Mouse (Mus musculus) urinary bladder, adult 2 months (tissue): Measurements from ENCODE around the gene Pla2g12b. TPM values are rescaled to one million over a fixed set of nuclear protein-coding genes. Genes with fewer than 3 reads are reported as not detected.
"Not testable (repeated sequence)": the region's sequence is repeated elsewhere in the genome, so short reads cannot be mapped to it uniquely, and the experiment has no call there.

Source experiments
- DNase-seq: peaks from one replicate; pipeline ENCODE4 v3.0.0; 2022; ENCODE audit warnings: low spot score
- polyA plus RNA-seq: library from polyadenylated mRNA; depleted of rRNA; stranded (reverse); fragments of >200 nt; gene quantifications from 2 replicates; pipeline ENCODE4 v1.2.3, GENCODE M21; 2012; rRNA removed

The Pla2g12b gene
- 0.06 and 0.11 TPM in 2 replicates for polyA plus RNA-seq

DNA sequence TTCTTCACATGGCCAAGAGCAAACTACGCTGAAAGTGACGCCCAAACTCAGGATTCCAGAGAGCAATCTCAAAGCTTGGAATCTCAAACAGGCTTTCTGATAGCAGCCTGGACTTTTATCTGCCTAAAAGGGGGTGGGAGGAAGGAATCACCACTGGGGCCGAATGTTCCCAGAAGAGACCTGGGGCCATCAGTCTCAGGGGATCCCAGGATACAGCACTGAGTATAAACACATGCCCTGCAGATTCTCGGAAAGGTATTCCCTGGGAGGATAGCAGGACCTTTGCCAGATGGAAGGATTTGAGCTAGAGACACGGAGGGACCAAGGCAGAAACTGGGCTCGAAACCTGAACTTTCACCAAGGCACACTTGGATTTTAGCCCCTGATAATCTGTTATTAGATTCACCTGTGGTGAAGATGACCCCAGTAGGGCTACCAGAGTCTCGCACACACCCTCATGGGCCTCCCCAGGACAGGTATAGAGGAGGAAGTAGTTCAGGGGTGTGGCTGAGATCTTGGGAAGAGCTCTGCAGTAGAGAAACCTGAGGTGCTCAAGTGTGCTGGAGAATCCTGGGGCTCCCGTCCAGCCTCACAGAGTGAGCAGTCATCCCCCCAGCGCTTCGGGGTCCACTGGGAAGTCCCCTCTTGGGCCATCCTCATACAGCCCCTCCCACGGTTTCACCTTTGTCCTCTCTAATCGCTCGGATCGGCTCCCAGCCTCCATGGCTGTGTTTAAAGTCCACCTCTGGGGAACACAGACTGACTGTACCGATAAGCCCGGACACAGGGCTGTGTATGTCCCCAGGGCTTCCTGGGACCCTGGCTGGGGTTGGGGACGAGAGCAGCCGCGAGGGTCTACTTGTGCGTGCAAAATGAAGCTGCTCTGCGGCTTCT is at the start of gene Pla2g12b:
Pla2g12b (plus strand) TSS at position 762 of the 894 bp plus-strand sequence.
- DNase-seq: no peak

DNA sequence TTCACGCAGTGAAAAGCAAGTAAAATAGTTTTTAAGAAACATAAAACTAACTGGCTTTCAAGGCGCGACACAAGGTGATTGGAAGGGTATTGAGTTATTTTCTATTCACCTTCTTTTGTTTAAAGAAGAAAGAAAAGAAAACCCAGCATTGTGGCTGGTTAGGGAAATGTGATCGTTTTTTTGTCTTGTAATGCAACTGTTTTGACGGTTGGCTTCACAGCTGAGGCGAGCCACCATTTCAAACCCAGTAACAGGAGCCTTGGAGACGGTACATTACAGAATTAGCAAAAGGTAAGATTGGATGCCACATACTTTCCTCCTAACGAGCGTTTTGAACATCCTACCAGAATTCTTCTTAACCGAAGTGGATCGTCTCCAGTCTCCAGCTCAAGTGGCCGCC is 49.3 kb upstream of the Pla2g12b start:
- DNase-seq: no peak

GRCm38 (mm10) chr10:59355020-59355419 is 48.4 kb upstream of the Pla2g12b start:
- no peak for DNase-seq

GRCm38 (mm10) chr10:59358744-59359143 is 44.7 kb upstream of the Pla2g12b start:
- DNase-seq: no peak

GRCm38 (mm10) chr10:59363208-59363607 is 40.3 kb upstream of the Pla2g12b start:
- no peak for DNase-seq

GRCm38 (mm10) chr10:59364551-59364950 is 38.9 kb upstream of the Pla2g12b start:
- DNase-seq: no peak

DNA sequence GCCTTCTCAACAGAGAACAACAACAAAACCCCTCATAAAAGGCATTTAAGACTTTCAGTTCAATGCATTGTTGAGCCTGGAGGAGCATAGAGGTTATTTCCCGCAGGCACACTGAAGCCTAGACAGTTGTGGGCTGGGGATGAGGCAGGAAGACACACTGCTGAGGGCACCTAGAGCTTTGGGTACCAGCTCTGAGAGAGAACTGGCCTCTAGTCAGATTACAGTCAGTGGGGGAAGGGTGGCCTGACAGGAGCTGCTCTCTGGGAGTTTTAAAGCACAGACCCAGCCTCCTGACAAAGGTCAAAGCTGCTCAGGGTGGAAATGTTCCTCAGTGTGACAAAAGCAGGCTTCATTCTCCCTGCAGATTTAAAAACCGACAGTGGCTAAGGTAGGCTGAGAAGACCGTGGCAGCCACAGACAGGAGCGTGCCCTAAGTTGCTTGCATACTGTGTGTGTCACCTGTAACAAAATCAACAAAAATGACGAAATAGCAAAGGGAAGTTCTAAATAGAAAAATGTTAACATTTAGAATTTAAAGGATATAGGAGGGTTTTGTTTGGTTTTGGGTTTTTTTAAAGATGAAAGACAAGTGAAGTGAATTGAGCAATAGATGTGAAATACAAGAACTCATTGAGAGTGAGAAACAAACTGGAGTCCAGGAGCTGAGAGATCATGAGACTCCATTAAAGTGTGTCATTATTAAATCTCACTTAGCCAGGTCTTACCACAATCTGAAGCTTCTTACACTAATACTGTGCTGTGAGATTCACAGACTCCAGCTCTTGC is 37.5 kb upstream of the Pla2g12b start:
- no peak for DNase-seq

DNA sequence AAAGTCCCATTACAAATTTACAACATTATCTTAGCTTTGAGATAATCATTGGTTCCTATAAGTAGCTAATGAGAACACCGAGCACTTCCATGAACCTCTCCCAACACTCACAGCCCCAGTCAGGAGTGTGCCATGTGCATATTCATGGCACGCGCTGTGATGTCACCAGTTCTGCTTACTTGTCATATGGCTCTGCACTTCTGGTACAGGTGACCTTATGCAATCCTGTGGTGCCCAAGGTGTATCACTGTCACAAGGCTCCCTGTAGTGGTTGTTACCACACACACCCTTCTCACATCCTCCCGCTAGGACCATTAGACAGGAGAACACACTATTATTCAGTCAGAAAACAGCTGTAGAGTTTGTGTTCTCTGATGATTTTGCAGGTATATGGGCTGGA is 36.7 kb upstream of the Pla2g12b start:
- DNase-seq: no peak

GRCm38 (mm10) chr10:59367206-59367605 is 36.3 kb upstream of the Pla2g12b start:
- DNase-seq: no peak

DNA sequence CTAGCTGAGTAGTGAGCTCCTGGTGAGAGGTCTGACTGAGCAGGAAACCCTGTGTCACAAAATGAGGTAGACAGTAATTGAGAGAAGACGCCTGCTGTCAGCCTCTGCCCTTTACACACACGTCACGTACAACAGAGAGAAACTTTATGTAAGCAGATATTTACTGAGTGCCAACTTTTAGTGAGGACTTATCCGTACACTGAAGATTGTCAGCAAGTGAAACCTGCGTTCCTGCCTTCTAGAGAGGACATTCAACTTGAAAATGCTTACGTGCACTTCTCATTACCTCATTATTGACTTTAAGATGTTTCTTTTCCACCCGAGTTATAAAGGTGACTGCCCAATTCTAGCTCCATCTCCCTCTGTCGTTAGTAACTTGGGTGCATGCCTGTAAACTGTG is 34.7 kb upstream of the Pla2g12b start:
- no peak for DNase-seq

DNA sequence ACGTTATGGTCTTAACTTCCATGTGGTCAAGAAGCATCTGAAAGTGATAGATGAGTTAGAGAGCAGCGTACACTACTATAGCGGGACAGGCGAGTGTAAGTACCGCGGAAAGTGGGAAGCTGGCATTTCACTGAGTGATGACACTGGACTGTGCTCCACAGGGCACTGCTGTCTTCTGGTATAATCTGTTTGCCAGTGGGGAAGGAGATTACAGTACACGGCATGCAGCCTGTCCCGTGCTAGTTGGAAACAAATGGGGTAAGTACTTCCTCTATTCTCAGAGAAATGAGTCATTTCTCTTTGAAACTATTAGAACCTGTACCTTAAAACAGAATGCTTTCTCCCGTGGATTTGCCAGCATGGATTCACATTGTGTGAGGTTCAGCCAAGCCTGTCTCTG is 34.0 kb upstream of the Pla2g12b start:
- no peak for DNase-seq

- no peak for DNase-seq
These were observed 25.6 kb upstream of the Pla2g12b start for GRCm38 (mm10) chr10:59377906-59378305.

DNA sequence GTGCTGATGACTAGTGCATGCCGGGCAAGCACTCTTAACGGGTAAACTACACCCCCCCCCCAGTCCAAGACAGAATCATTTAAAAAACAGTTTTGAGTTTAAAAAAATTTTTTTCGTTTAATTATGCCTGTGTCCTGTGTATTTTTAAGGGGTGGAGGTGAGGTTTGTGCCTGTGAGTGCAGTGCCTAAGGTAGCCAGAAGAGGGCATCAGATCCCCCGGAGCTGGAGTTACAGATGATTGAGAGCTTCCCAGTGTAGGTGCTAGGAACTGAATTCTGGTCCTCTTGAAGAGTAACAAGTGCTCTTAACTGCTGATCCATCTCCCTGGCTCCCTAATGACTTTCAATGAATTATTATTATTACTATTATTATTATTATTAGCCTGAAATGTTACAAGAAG is 24.7 kb upstream of the Pla2g12b start:
- no peak for DNase-seq

GRCm38 (mm10) chr10:59379927-59380326 is 23.5 kb upstream of the Pla2g12b start:
- DNase-seq: no peak

- DNase-seq: no peak
These were observed 23.0 kb upstream of the Pla2g12b start for GRCm38 (mm10) chr10:59380411-59380821.

DNA sequence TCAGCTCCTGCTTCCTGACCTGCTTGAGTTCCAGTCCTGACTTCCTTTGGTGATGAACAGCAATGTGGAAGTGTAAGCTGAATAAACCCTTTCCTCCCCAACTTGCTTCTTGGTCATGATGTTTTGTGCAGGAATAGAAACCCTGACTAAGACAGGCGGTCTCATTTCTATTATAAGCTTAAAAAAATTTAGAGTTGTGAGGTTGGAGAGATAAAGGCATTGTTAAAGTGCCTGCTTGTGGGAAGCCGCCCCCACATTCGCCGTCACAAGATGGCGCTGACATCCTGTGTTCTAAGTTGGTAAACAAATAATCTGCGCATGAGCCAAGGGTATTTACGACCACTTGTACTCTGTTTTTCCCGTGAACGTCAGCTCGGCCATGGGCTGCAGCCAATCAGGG is 21.9 kb upstream of the Pla2g12b start:
- DNase-seq: not testable (repeated sequence)

DNA sequence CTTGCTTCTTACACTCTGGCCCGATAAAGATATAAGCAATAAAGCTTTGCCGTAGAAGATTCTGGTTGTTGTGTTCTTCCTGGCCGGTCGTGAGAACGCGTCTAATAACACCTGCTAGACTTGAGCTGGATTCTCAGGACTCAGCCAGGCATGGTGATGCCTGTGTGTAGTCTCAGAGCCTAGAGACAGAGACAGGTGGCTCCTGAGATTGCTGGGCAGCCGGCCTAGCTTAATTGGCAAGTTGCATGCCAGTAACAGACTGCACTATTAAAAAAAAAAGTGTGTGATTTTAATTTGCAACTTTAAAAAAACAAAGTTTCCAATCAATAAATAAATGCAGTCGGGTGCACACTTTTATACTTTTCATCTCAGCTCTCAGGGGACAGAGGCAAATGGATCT is 16.5 kb upstream of the Pla2g12b start:
- no peak for DNase-seq

- DNase-seq: no peak
These were observed 13.8 kb upstream of the Pla2g12b start for GRCm38 (mm10) chr10:59389652-59390051.

DNA sequence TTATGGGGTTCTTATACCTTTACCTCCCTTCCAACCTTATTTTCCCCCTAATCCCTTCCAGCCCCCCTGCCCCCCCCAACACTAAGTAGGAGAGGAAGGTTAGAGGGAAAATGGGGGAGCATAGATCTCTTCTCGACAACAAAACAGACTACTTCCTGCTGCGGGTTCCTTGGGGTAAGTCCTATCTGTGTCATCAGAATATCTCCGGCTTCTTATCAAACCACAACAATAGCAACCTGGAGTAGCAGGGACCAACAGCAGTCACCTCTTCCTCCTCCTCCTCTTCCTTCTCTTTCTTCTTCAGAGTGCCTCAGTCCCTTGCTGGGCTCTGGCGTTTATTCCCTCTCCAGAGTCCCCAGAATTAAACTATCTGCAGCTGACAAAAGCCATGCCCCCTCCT is 11.6 kb upstream of the Pla2g12b start:
- DNase-seq: no peak

GRCm38 (mm10) chr10:59395461-59395860 is 8.0 kb upstream of the Pla2g12b start, which contains the start of gene Gm10273:
Gene Gm10273, plus strand, starts transcription at chr10:59395632.
- DNase-seq: not testable (repeated sequence)

GRCm38 (mm10) chr10:59403793-59404149 is 311 bp downstream of the Pla2g12b start:
- no peak for DNase-seq

GRCm38 (mm10) chr10:59408499-59408898 is 5.0 kb downstream of the Pla2g12b start:
- no peak for DNase-seq

GRCm38 (mm10) chr10:59410264-59410663 is 6.8 kb downstream of the Pla2g12b start:
- no peak for DNase-seq
